Mouse (Mus musculus) lung, postnatal 4 days (tissue): Measurements from ENCODE around the gene Dpagt1.
A peak's percentile ranks its signal among the peaks of the same experiment; 100 is the strongest.
"Not testable (repeated sequence)": the region's sequence is repeated elsewhere in the genome, so short reads cannot be mapped to it uniquely, and the experiment has no call there.

Experiments used
- DNase-seq, 2 experiments: peaks; one replicate each; pipeline ENCODE4 v3.0.0; 2021

Gene Dpagt1

DNA sequence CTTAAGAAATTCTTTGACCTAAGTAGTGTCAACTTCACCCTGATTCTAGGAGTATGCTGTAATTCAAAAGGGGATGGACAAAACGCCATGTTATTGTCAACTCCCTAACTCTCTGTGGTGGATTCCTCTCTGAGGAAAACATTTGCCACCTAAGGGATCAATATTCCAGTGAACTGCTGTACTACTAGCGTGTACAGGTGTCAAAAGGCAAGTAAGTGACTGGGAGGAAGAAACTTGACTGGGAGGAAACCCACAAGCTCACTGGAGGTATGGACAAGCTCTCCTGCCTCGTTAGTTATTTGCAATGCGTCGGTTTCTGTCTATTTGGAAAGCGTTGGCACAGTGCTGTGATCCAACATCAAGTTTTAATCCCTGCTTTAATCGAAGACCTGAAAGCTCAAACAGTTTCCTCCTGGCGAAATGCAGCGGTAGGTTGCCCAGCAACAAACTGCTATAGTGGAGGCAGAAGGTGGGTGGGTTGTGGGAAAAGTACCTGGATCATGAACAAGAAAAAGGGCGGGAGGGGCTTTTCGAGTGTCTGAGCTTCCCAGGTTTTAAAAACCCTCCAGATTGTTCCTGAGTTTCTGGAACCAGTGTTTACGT lies at the start of gene Dpagt1:
Gene Dpagt1 (plus strand): TSS at position 252 of the 603 bp plus-strand sequence.
- DNase-seq: no peak

GRCm38 (mm10) chr9:44283183-44283582 lies 42.6 kb upstream of the Dpagt1 start:
- DNase-seq: no peak

DNA sequence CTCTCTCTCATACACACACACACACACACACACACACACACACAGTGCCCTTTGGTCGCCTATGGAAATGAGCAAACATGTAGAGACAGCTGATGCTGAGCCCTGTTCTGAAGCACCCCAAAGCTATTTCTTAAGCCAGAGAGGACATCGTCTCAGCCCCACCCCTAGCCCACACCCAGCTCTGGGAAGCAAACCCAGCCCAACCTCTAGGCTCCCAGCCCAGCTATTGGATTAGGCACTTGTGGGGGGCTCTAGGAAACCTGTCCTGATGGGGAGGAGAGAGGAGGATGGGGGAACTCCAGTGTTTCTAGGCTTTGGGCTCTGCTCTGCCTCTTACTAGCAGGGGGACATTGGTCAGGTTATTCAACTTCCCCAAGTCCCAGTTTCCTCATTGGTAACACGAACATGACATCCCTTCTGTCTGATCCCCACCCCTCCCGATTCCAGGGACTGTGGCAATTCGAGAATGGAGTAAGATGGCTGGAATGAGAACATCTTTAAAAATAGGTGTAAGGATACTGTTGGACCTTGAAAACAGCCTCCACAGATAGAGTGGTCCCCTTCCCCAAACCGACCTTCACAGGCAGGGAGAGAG lies 39.5 kb upstream of the Dpagt1 start:
- DNase-seq: no peak

- no peak for DNase-seq
Observed at GRCm38 (mm10) chr9:44287003-44287400, 38.8 kb upstream of the Dpagt1 start.

DNA sequence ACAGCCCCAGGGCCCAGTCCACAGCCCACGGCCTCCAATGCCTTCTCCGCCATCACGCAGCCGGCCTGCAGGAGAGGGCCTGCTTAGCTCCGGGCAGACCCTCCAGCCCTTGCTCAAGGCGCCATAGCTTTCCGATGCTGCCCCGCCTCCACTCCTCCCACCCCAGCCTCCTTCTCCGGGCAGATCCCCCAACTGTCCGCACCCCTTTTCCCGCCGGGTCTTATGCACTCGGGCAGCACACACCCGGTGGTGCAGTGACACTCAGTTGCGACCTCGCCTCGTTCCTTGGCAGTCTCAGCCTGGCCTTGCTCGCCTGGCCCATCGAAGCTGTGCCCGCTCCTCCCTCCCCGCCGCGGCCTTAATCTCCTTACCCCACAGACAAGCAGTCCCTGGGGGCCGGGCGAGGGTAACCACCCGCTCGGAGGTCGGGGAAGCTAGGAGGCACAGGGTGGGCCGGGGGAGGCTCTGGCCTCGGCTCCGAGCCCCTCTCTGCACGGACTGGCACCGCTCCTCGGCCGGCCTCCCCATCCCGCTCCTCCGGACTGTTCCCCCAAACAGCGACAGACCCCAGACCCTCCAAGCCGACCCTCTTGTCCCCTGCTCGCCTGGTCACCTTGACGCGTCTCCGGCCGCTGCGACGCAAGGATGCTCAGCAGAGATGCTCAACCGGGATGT lies 38.3 kb upstream of the Dpagt1 start:
- DNase-seq: peak; percentile 25 to 28

DNA sequence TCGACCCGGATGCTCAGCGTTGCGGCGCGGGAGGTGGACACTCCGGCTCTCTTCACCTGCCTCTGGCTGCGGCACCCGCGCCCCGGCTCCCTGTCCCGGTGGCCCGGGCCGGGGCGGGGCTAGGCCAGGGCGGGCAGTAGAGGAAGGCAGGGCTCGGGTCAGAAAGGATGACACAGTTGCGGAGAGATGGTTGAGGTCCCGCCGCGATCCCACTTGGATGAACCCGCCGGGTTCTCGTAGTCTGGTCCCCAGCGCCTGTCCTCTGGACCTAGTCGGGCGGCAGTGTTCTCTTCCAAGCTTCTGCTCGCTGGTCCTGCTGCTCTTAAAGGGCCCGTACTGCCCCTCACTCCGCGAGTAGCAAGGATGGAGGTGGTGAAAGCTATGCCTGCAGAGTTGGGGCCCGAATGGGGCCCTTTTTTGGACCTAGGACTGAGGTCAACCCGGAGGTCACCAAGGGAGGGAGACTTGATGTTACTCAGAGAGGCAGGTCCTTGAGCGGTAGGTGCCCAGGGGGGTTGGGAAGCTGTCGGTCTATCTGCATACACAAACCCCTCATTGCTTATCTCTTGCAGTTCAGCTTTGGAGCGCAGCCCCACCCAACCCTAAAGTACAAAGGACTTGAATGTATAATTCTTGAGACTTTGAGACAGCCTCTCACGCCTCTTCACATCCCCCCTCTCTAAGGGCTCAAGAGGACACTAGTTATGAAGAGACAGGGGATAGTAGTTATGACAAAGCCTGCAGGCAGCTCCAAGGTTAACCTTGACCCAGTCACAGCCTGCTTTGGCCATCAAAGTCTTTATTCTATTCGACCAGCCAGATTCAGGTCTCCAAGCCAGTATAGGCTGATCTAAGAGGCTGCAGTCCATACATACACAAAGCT lies 37.5 kb upstream of the Dpagt1 start, which contains the start of gene Abcg4:
Gene Abcg4 (minus strand): TSS at position 540 of the 883 bp plus-strand sequence.
- DNase-seq: peak; percentile 22 to 30

- no peak for DNase-seq
Observed at GRCm38 (mm10) chr9:44288959-44289291, 36.9 kb upstream of the Dpagt1 start.

DNA sequence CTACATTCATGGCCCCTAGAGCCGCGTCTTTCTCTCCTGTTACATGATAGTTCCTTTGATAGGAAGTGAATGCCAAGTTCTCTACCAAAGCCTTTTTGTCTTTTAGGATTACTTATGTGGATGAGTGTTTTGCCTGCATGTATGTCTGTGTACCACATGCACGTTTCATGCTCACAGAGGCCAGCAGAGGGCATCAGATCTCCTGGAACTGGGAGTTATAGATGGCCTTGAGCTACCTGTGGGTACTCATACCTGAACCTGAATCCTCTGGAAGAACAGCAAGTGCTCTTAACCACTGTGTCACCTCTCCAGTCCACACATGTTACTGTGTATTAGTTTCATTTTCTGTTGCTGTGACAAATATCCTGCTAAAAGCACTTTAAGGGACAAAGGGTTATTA lies 33.3 kb upstream of the Dpagt1 start:
- peak in 1 of 2 experiments; percentile 61 for DNase-seq

- DNase-seq: not testable (repeated sequence)
Observed at GRCm38 (mm10) chr9:44300001-44300400, 25.8 kb upstream of the Dpagt1 start.

GRCm38 (mm10) chr9:44305466-44306079 lies 20.2 kb upstream of the Dpagt1 start, which contains the start of gene Hinfp:
Gene Hinfp, minus strand, starts transcription at chr9:44305671.
- peak; percentile 95 to 99 for DNase-seq

GRCm38 (mm10) chr9:44306532-44306931 lies 19.3 kb upstream of the Dpagt1 start:
- DNase-seq: peak in 1 of 2 experiments; percentile 1

GRCm38 (mm10) chr9:44307248-44307647 lies 18.6 kb upstream of the Dpagt1 start:
- DNase-seq: no peak

GRCm38 (mm10) chr9:44309756-44310155 lies 16.1 kb upstream of the Dpagt1 start:
- DNase-seq: no peak

DNA sequence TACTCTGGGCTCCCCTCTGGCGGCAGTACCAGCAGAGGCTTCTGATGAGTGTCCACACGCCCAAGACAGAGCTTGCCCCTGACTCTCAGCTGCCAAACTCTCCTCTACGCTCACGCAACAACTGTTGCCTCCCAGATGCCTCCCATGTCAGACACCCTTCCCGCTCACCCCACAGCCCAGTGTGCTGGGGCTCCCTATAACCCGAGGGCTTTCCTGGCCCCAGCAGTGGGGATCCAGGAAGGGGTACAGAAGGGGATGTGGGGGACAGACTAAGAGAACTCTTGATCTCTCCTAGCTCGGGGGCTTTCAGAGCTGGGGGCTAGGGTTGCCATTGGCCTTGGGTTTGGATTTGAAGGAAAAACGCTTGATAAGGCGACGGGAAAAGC lies 15.1 kb upstream of the Dpagt1 start:
- no peak for DNase-seq

- DNase-seq: peak; percentile 54 to 70
Observed at GRCm38 (mm10) chr9:44311136-44312134, 14.4 kb upstream of the Dpagt1 start.

GRCm38 (mm10) chr9:44313476-44314256 lies 12.2 kb upstream of the Dpagt1 start:
- DNase-seq: peak in 1 of 2 experiments; percentile 20

DNA sequence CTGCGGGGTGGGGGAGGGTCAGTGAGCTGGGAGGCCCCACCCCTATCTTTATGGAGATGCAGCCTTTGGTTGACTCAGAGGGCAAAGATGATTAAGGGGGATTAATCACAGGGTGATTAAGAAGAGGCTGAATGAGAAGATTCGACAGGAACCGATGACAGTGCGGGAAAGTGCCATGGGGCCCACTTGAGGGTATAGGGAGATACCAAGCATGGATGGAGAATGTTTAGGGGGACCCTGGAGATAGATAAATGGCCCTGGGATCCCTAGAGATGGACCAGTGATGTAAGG lies 11.6 kb upstream of the Dpagt1 start:
- DNase-seq: no peak

DNA sequence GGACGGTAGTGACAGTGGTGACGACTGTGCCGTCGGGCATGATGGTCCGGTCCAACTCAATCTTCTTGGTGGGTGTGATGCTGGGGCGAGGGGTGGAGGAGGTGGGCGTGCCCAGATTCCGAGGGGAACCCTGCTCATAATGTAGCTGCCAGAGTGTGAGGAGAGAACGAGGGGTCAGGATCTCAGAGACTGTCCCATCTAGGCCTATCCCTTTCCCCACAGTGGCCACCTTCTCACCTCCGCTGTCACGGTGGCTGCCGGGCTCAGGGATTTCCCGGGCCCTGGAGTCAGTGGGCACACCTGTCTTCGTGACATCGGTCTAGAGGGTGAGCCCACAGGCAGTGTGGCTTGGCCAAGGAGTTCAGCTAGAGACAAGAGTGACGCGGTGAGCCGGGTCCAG lies 10.9 kb upstream of the Dpagt1 start:
- DNase-seq: no peak

- DNase-seq: no peak
Observed at GRCm38 (mm10) chr9:44317452-44317851, 8.4 kb upstream of the Dpagt1 start.

DNA sequence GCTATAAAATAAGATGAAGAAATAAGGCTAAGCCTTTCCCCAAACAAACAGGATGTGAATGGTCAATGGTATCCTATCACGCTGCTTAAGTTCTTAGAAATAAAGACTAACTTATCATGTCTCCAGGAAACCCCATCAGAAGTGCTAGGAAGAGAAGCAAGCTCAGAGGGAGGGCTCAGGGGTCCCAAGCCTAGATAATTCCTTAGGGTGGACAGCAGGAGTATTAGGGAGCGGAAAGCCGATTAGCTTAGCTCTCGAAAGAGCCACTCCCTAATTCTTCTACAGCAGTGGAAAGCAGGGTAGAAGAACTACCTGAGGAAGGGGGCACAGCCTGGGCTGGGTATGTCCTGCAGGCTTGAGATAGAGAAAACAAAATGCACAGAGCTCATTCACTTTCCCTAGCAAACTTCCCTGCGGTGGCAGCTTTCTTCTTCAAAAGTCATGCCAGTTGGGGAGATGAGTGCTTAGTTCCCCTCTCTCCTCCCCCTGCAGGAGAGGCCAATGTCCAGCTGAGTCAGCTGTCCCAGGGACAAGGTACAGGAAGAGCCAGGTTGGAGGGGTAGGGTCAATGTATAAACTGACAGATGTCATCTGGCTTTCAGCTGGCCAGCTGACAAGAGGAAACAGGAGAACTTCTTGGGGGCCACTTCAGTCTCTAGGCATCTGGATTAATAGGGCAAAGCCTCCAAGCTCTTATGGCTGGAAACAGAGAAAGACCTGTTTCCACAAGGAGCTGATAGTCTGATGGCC lies 7.6 kb upstream of the Dpagt1 start:
- DNase-seq: no peak
